Mouse (Mus musculus) CH12.LX (cell line): Measurements from ENCODE around the gene Dcun1d4. TPM values are rescaled to one million over a fixed set of nuclear protein-coding genes. Genes with fewer than 3 reads are reported as not detected.

Experiments used
- DNase-seq: peaks from one replicate; pipeline ENCODE4 v3.0.0-alpha.2; 2013; ENCODE audit errors: extremely low read depth
- H3K27ac ChIP-seq: 2 replicates; pipeline ENCODE4 v1.5.1; 2012; ENCODE audit warnings: low read depth, mild to moderate bottlenecking, control low read depth, moderate library complexity; ENCODE audit not compliant: insufficient read depth
- H3K27me3 ChIP-seq: replicated peaks from 2 replicates; pipeline ENCODE3; 2012; ENCODE audit warnings: inconsistent platforms
- H3K36me3 ChIP-seq, 2 experiments: replicated peaks in 1 of 2; 2 replicates each; pipeline versions ENCODE3 to v1.6.1; 2012; ENCODE audit warnings: inconsistent platforms in 1 of 2, low read length in 1 of 2, mild to moderate bottlenecking in 1 of 2, mixed read lengths in 1 of 2, moderate library complexity in 1 of 2; ENCODE audit not compliant: control insufficient read depth in 1 of 2, insufficient read depth in 1 of 2
- H3K4me1 ChIP-seq, 2 experiments: 2 replicates each; pipeline ENCODE4 v1.6.1; 2012; ENCODE audit warnings: inconsistent platforms in 1 of 2, moderate library complexity in 1 of 2; ENCODE audit not compliant: insufficient read depth in 2 of 2, control insufficient read depth in 1 of 2
- H3K4me2 ChIP-seq: 2 replicates; pipeline ENCODE4 v1.6.1; 2012; ENCODE audit warnings: low read depth, mild to moderate bottlenecking, control low read depth; ENCODE audit not compliant: poor library complexity, insufficient read depth, severe bottlenecking
- H3K4me3 ChIP-seq, 3 experiments: fragments of 150-350 bp in 1 of 3; sonication (generic) in 1 of 3; replicated peaks in 1 of 3; 2 replicates each; pipeline versions ENCODE3 to v1.5.1; 2011 to 2012; ENCODE audit warnings: low read depth in 2 of 3, low read length in 2 of 3, mild to moderate bottlenecking in 2 of 3, moderate library complexity in 2 of 3, control low read depth in 1 of 3, improper control_type of control experiment in 1 of 3, inconsistent platforms in 1 of 3, mixed read lengths in 1 of 3; ENCODE audit not compliant: poor library complexity in 1 of 3
- H3K79me2 ChIP-seq: replicated peaks from 2 replicates; pipeline ENCODE4 v1.6.1; 2012; ENCODE audit warnings: mild to moderate bottlenecking, moderate library complexity; ENCODE audit not compliant: control insufficient read depth, poor library complexity, insufficient read depth, severe bottlenecking; ENCODE audit errors: extremely low read depth
- H3K9ac ChIP-seq: 2 replicates; pipeline ENCODE4 v1.6.1; 2012; ENCODE audit warnings: low read depth, mild to moderate bottlenecking, control low read depth, moderate library complexity; ENCODE audit not compliant: insufficient read depth
- H3K9me3 ChIP-seq: replicated peaks from 2 replicates; pipeline ENCODE3; 2012; ENCODE audit warnings: low read length, inconsistent platforms, mixed read lengths
- CHD1 ChIP-seq: IDR thresholded peaks from 2 replicates; pipeline ENCODE4 v1.6.1; 2012; ENCODE audit warnings: low read depth, low read length, improper control_type of control experiment, inconsistent platforms
- CHD2 ChIP-seq: IDR thresholded peaks from 2 replicates; pipeline ENCODE4 v1.6.1; 2011; ENCODE audit warnings: low read length, improper control_type of control experiment
- E2F4 ChIP-seq: IDR thresholded peaks from 2 replicates; pipeline ENCODE4 v1.6.1; 2011; ENCODE audit warnings: low read depth, low read length, improper control_type of control experiment; ENCODE audit not compliant: insufficient replicate concordance
- JUND ChIP-seq: conservative IDR thresholded peaks from 2 replicates; pipeline ENCODE4 v1.6.1; 2011; ENCODE audit warnings: low read depth, low read length, improper control_type of control experiment
- KAT2A ChIP-seq: IDR thresholded peaks from 2 replicates; pipeline ENCODE4 v1.6.1; 2012; ENCODE audit warnings: low read length, improper control_type of control experiment, inconsistent platforms; ENCODE audit not compliant: insufficient replicate concordance
- MAX ChIP-seq: IDR thresholded peaks from 2 replicates; pipeline ENCODE4 v1.6.1; 2011; ENCODE audit warnings: low read length, improper control_type of control experiment
- MAZ ChIP-seq: IDR thresholded peaks from 2 replicates; pipeline ENCODE4 v1.6.1; 2012; ENCODE audit warnings: low read depth, mild to moderate bottlenecking, inconsistent platforms, low read length, improper control_type of control experiment, moderate library complexity
- MEF2A ChIP-seq: IDR thresholded peaks from 2 replicates; pipeline ENCODE4 v1.6.1; 2014; ENCODE audit warnings: low read depth, mild to moderate bottlenecking, inconsistent platforms, low read length, improper control_type of control experiment, borderline replicate concordance
- RAD21 ChIP-seq: IDR thresholded peaks from 2 replicates; pipeline ENCODE4 v1.6.1; 2011; ENCODE audit warnings: low read depth, mild to moderate bottlenecking, low read length, improper control_type of control experiment, moderate library complexity
- RCOR1 ChIP-seq: conservative IDR thresholded peaks from 2 replicates; pipeline ENCODE4 v1.6.1; 2012; ENCODE audit warnings: low read depth, mild to moderate bottlenecking, inconsistent platforms, low read length, improper control_type of control experiment
- TBP ChIP-seq: conservative IDR thresholded peaks from 2 replicates; pipeline ENCODE4 v1.6.1; 2011; ENCODE audit warnings: low read depth, low read length, improper control_type of control experiment
- TCF12 ChIP-seq: IDR thresholded peaks from 2 replicates; pipeline ENCODE4 v1.6.1; 2014; ENCODE audit warnings: low read depth, mild to moderate bottlenecking, inconsistent platforms, low read length, improper control_type of control experiment
- USF2 ChIP-seq: conservative IDR thresholded peaks from 2 replicates; pipeline ENCODE4 v1.6.1; 2011; ENCODE audit warnings: low read depth, low read length, improper control_type of control experiment
- ZKSCAN1 ChIP-seq: IDR thresholded peaks from 2 replicates; pipeline ENCODE4 v1.6.1; 2012; ENCODE audit warnings: low read depth, inconsistent platforms, low read length, improper control_type of control experiment, borderline replicate concordance
- ZMIZ1 ChIP-seq: IDR thresholded peaks from 2 replicates; pipeline ENCODE4 v1.6.1; 2012; ENCODE audit warnings: low read depth, mild to moderate bottlenecking, inconsistent platforms, low read length, improper control_type of control experiment
- dilution Hi-C: fragments of 300-500 bp; cut with MboI; formaldehyde crosslinking; loops from 2 replicates; pipeline ENCODE4 v1.14.3; 2020; ENCODE audit warnings: low sequenced_read_pairs; ENCODE audit not compliant: extremely low pct_unique_long_range_greater_than_20kb, extremely low pct_ligation_motif_present
- in situ Hi-C: fragments of 300-500 bp; cut with MboI; formaldehyde crosslinking; loops from 3 replicates; pipeline ENCODE4 v1.14.3; 2019; ENCODE audit warnings: low sequenced_read_pairs, low pct_ligation_motif_present, low pct_unique_long_range_greater_than_20kb, mixed read lengths
- polyA plus RNA-seq: library from polyadenylated mRNA; unstranded; fragments of >175 nt; gene quantifications from 2 replicates; pipeline ENCODE4 v1.2.1, GENCODE M21; 2012; ENCODE audit warnings: low read depth; ENCODE audit not compliant: insufficient read length
- total RNA-seq, 2 experiments: library from RNA; depleted of rRNA; stranded (reverse); fragments of 300-350 nt in 1 of 2; fragments of >200 nt in 1 of 2; gene quantifications; 2 replicates each; pipeline ENCODE4 v1.2.3; 2012 to 2014

Gene Dcun1d4
- total and polyA plus RNA-seq, 3 experiments, result 1.4 to 3.9 (median 1.7) TPM

GRCm38 (mm10) chr5:73553903-73554302, 73.1 kb downstream of the Dcun1d4 start:
- H3K27ac ChIP-seq, result no peak overlapping the region
- no peaks in the 10 kb centered on the region for H3K27me3 ChIP-seq
- no peak overlapping the region for H3K4me2 ChIP-seq
- no peak overlapping the region for H3K9ac ChIP-seq
- H3K4me1 ChIP-seq, result peaks cover 3 to 14% of the 10 kb centered on the region in 2 experiments
- in situ Hi-C loops (no loop called here), dilution Hi-C loops (no loop called here)
- peaks cover 0 to 17% of the 10 kb centered on the region in 2 experiments for H3K36me3 ChIP-seq
- H3K4me3 ChIP-seq, result no peak overlapping the region
- no peaks in the 10 kb centered on the region for H3K79me2 ChIP-seq
- TF ChIP-seq E2F4, result no peak
- no peak for TF ChIP-seq USF2
- TF ChIP-seq KAT2A, result no peak
- no peak for TF ChIP-seq TBP
- TF ChIP-seq CHD2, result no peak
- no peak for TF ChIP-seq MEF2A
- TF ChIP-seq ZMIZ1, result no peak
- no peak for TF ChIP-seq ZKSCAN1
- no peak for TF ChIP-seq TCF12
- TF ChIP-seq RCOR1, result no peak
- no peak for TF ChIP-seq CHD1
- no peaks in the 10 kb centered on the region for H3K9me3 ChIP-seq
- no peak for DNase-seq

GRCm38 (mm10) chr5:73555096-73555852, 74.5 kb downstream of the Dcun1d4 start:
- in situ Hi-C loops, result no loop called here
- Histone ChIP-seq H3K9me3 (no peaks in the 10 kb centered on the region), H3K4me2 (no peak overlapping the region), H3K36me3 (peaks cover 0 to 18% of the 10 kb centered on the region in 2 experiments), H3K4me1 (peaks cover 3 to 14% of the 10 kb centered on the region in 2 experiments), H3K27ac (no peak overlapping the region), H3K4me3 (no peak overlapping the region), H3K9ac (no peak overlapping the region), H3K79me2 (no peaks in the 10 kb centered on the region), H3K27me3 (no peaks in the 10 kb centered on the region)
- TF ChIP-seq JUND (no peak), RAD21 (no peak), MAZ (no peak), MAX (no peak), MEF2A (no peak)
- no peak for DNase-seq
- dilution Hi-C loops, result no loop called here
